Mouse (Mus musculus): ENCODE data around the gene Hist1h2aa.

The Hist1h2aa gene

DNA sequence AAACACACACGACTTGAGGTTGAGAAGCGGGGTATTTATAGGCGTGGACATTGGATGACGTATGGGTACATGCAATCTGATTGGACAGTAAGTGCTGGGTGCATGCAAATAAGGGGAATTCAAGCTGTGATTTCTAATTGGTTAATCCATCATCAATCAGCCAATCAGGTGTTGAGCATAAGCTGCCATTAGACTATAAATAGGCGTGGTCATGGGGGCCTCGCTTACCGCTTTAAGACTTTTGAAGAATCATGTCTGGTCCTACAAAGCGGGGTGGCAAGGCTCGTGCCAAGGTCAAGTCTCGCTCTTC, at the start of gene Hist1h2aa:
Hist1h2aa (plus strand) TSS at position 252 of the 310 bp plus-strand sequence.
- no peak for DNase-seq (ENCODE audit: low spot score in 2 of 2)

DNA sequence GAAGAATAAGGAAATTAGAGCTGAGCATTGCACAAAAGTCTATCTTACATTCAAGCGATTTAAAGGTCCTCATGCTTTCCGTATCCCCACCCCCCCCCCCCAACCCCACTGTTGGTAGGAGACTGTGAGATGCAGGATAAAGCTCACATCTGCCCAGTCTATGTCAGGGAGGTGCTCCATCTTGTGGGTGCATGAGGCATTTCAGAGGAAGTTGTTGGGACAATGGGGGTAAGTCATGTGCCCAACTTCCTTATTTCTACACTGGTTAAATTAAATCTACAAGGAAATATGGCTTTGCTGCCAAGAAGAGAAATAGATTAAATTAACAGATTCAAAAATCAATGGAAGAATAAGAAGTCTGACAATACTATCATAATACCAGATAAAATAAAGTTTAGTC, 48.7 kb upstream of the Hist1h2aa start:
- DNase-seq (ENCODE audit: low spot score in 2 of 2), result peak in 1 of 2 experiments; percentile 34

DNA sequence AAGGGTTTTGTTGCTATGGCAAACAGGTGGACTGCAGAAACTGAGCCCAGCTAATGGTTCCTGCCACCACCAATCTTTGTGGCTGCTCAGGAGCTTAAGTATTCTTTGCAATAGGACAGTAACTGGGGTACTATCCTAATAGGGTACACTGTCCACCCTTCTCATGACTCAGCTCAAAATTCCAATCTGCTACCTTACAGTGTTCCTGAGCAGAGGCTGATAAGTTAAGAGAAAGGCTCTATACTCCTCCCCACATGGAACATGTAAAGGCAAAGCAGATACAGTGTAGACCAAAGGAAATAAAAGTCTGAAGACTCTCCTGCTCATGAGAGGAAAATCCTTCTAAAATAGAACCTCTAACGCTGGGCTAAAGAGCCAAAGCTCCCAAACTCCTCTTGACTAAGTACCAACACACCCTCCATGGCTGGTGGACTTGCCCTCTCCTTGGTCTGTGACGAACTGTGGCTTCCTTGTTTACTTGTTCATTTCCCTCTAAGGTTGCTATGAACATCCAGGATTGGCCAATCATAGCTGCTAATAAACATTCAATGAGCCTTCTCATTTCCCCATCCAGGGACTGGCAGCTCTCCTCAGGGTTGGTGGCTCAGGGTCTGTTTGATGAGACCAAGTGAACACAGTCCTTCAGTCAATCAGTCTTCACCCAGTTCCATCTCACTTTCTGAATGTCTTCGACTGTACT, 47.1 kb upstream of the Hist1h2aa start:
- no peak for DNase-seq (ENCODE audit: low spot score in 2 of 2)

DNA sequence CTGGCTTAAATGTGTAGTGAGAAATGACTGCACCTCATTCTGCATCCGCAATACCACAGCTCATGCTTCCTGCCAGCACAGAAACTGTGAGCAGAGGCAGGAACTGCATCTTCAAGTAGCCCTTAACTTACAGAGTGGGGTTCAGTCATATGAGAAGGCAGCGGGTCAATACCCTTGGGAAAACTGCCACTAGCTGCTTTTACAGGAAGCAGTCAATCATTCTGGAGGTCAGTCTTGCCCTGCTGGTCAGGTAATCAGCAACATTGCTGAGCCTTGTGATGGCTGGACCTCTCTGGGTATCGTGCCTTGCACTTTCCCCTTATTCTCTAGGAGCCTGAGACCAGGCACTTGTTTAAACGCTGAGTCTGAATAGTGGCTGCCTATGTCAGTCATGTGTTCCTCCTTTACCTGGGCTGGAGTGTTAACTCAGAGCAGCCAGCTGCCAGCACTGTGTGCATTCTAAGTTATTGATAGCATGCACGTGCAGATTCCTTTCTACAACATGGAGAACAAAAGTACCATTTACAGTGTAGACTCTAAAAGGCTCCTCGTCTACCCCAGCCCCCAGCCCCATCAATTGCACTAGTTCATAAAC, 45.2 kb upstream of the Hist1h2aa start:
- DNase-seq (ENCODE audit: low spot score in 2 of 2), result no peak

DNA sequence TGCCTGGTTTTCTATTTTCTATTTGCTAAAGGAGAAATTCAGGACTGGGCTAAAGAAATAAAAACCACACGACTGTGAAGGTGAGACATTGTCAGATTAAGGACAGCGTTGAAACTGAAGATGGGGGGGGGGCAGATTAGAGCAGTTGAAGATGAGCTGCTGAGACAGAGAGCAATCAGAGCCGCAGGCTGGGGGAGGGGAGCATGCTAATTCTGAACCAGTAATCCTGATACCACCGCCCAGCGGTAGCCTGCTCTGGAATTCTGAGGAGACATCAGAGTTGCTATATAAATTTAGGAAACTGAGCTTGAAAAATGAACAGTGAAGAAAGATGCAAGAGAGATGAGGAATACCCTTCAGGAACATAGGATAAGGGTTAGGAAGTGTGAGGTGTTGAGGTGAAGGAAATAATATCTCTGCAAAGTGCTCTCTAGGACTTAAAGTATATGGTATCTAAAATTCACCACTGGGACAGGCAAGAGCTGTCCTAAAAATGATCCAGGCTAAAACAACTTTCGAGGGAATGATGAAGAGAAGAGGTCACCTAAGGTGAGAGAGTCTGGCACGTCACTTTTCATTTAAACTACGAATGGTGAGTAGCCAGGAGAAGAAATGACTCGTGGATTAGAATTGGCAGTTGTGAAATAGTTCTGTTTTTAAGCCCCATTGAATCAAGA, 41.5 kb upstream of the Hist1h2aa start:
- no peak for DNase-seq (ENCODE audit: low spot score in 2 of 2)

DNA sequence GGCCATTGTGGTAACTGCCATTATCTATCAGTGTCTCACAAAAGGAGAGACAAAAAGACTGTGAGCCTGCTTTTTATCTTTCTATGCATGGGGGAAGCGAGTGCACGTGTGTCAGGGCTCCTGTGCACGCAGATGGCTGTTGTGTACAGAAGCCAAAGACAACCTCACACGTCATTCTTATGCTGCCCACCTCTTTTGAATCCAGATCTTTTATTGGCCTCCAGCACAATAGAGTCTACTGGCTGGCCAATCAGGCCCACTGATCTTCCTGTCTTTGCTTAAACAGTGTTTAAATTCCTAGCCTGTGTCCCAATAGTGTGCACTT, 41.0 kb upstream of the Hist1h2aa start:
- DNase-seq (ENCODE audit: low spot score in 2 of 2), result no peak

DNA sequence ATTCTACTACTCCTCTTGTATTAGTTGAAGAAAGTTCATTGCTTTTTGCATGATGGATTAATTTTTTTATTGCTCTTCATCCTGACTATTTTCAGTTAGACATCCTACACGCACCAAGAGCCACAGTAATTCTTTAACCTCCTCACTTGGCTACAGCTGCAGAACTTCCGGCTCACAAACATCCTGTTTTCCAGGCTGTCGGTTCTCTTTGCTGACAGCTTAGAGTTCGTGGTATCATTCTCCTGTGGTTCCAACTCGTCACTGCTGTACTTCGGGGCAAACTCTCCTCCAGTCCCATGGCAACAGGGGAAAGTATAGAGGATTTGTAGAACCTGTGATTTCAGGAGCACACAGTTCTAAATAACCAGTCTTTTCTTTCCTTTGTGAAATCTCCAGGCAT, 36.0 kb upstream of the Hist1h2aa start:
- no peak for DNase-seq (ENCODE audit: low spot score in 2 of 2)

DNA sequence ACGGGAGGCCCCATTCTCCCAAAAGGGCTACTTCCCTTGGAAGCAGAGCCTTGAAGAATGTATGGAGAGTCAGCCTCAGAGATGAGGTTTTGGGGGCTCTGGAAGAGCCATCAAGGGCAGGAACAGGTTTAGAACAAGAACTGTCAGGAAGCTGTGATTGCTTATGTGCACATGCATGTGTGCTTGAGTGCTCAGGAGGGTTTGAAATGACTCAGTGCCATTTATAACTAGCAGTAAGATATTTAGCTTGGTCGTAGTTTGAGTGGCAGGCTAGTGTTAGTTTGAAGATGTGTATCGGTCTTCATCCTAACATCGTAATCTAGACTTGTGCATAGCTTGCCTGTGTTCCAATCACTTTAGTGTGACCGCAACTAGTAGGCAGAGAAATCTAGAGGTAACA, 27.4 kb upstream of the Hist1h2aa start:
- DNase-seq (ENCODE audit: low spot score in 2 of 2), result no peak

DNA sequence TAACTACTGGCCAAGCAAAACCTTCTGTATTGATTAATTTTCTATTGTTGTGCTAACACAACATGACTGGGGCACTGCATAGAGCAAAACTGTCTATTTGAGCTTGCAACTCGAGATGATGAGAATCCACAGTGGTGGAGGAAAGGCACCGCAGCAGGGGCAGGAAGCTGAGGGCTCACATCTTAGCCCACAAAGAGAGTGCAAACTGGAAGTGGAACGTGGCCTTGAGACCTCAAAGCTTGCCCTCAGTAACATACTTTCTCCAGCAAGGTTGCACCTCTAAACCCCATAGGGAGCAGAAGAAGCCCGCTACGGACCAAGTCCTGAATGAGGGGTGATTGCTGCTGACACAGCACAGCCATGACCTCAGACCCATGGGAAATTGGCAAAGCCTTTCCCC, 24.1 kb upstream of the Hist1h2aa start:
- no peak for DNase-seq (ENCODE audit: low spot score in 2 of 2)

DNA sequence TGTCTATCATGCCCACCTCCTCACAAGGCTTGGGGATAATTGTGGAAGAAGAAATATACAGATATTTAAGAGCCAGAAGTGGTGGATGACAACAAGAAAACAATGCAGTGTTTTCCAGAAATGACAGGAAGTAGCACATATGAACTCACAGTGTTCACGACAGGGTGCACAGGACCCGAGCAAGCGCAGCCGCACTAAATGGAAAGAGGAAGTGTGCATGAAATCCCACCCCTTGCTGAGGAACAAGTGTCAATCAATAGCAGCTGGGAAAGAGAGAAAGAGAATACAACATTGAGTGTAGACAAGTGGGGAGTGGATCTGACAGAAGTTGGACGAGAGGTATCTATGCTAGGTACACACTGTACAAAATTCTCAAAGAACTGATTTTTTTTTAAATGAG, 22.9 kb upstream of the Hist1h2aa start:
- peak in 1 of 2 experiments; percentile 12 for DNase-seq (ENCODE audit: low spot score in 2 of 2)

DNA sequence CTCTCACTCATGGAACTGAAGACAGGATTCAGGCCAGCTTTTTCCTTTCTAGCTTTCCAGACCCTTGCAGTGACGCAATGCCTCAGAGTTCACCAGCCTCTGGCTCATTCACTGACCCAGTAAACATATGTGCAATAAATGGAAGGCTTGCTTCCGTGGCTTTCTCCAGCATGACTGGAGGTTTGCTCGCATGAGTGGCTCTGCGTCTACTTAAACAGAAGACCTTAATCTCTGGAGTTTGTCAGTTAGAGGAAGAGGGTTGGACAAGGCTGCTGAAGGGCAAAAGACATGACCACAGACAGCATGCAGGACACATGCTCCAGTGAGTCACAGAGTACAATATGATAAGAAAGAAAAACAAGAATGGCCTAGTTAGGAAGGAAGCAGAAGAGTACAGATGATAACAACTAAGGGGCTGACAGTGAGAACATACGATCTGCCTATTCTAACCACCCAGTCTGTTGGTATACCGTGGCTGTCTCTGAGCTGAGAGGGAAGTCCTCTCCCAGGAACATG, 20.4 kb upstream of the Hist1h2aa start:
- peak in 1 of 2 experiments; percentile 34 for DNase-seq (ENCODE audit: low spot score in 2 of 2)

DNA sequence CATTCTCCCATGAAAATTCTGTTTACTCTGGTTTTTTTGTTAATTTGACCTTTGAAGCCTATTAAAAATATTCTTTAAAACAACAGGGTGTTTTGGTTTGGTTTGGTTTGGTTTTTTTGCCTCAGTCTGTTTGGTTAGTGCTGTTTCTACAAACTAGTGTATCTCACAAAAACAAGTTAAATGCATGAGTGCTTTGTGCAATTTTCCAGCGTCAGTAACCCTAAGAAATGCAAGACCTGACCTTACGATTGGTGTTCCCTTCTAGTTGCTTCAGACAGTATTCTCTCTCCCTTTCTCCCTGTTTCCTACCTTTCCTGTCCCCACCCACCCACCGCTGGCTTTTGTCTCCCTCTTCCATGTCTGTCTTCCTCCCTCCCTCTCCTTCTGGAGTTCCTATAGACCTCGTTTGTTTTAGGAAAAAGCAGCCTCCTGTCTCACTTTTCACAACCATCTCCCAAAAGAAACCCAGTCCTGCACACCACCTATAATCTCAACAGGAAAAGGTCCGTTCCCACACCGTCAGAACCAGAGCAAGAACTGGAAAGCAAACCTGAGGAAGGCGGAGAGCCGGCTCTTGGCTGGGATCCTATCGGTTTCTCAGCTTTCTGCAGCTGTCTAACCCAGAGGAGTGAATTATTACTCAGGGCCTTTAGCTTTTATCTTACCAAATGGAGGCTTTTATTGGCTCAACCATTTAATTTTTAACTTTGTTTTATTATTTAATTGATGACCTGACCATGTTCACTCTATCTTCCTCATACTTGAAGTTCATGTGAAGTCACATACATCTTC, 19.7 kb upstream of the Hist1h2aa start, which contains the start of gene Slc17a4:
Slc17a4 (minus strand) TSS at position 634 of the 792 bp plus-strand sequence.
- no peak for DNase-seq (ENCODE audit: low spot score in 2 of 2)

DNA sequence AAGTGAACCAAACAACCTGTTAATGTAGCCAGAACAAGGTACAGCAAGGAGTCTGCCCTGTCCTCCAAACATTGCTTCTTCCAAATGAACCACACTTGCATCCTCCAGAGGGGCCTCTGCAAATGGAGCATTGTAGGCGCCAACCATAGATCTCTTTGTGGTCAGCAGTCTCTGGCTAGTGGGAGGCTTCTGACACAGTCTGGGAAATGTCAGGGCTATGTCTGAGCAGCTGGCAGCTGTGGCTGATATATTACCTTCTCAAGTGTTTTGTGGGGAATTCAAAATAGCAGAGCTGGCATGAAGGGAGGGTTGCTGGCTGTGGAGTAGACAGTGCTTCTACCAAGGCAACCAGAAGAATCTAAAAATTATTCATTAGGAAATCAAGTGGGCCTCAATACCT, 18.1 kb upstream of the Hist1h2aa start:
- DNase-seq (ENCODE audit: low spot score in 2 of 2), result no peak

DNA sequence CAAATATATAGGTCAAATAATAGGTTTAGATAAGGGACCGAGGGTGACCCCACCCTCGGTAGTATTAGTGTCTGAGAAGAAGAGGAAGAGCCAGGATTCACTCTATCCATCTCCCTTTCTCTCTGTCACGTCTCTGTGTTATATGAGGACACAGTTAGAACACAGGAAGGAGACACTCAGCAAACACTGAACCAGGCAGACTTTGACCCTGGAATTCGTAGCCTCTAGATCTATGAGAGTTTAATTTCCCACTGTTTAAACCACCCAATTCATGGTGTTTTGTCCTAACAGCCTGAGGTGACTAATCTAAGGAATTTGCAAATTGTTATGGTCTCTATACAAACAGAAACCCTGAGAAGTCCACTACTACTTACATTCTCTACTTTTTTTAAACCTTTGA, 16.6 kb upstream of the Hist1h2aa start:
- DNase-seq (ENCODE audit: low spot score in 2 of 2), result no peak

DNA sequence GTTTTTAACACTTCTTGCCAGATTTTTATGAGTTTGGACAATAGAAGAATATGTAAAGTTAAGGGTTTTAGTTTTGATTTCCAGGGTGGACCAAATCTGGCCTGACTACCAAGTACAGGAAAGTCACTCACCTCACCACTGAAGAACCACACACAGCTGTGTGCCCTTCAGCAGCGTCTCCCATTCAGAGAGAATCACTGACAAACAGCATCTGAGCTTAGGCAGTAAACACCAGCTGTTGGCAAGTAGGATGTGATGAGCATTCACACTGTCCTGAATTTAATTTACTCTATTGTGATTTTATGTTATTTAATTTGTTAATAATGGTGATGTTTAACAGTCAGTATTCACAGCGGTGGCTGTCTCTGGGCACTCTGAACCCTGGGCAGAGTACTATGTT, 8.5 kb upstream of the Hist1h2aa start:
- no peak for DNase-seq (ENCODE audit: low spot score in 2 of 2)

DNA sequence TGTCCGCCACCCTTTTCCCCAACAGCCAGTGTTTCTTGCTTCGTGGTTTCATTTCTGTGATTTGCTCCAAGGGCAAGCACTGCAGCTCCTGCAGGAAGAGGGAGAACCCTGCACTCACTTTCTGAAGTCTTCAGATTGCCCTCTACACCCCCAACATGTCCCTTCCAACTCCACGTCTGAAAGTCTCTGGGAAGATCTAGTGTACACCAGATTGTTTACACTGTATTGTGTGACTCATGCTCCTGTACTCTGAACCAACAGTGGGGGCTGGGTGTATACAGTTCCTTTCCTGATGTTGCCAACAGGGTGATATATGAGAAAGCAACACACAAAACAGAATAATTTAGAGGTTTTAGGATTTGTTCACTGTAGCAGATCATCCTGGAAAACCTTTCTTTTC, 5.6 kb upstream of the Hist1h2aa start:
- DNase-seq (ENCODE audit: low spot score in 2 of 2), result no peak

DNA sequence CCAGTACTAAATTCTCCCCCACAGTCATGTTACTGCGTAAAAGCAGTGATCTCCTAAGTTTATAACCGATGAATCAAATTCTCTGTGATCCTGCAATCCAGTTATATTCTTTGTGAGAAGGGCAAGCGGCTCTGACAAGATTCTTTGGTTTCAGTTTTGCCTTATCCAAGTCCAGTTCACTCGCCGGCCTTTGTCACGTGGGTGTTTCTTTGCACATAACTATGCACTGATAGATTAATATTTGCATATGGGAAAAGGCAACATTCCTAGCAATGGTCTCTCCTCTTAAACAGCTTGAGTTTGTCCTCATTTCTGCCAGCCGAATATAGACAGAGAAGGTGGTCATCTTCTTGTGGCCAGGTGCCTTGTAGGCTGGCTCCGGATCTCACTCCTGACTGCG, 3.8 kb upstream of the Hist1h2aa start:
- no peak for DNase-seq (ENCODE audit: low spot score in 2 of 2)

DNA sequence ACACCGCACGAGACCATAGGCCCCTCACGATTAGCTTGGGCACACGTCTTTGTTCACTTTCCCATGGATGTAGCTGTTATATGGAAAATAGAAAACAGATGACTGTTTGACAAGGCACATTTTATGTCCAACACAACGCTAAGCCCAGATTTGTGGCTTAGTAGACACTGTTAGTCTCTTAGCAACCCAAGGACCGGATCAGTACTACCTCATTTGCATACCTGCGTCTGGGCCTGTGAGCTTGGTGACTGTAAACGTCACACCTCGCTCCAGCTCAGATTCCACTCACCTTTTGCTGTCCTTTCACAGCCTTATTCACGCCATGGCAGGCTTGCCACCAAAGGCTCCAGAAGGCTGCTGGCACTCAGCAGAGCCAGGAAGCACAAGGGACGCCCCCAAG, 3.4 kb upstream of the Hist1h2aa start:
- DNase-seq (ENCODE audit: low spot score in 2 of 2), result no peak

DNA sequence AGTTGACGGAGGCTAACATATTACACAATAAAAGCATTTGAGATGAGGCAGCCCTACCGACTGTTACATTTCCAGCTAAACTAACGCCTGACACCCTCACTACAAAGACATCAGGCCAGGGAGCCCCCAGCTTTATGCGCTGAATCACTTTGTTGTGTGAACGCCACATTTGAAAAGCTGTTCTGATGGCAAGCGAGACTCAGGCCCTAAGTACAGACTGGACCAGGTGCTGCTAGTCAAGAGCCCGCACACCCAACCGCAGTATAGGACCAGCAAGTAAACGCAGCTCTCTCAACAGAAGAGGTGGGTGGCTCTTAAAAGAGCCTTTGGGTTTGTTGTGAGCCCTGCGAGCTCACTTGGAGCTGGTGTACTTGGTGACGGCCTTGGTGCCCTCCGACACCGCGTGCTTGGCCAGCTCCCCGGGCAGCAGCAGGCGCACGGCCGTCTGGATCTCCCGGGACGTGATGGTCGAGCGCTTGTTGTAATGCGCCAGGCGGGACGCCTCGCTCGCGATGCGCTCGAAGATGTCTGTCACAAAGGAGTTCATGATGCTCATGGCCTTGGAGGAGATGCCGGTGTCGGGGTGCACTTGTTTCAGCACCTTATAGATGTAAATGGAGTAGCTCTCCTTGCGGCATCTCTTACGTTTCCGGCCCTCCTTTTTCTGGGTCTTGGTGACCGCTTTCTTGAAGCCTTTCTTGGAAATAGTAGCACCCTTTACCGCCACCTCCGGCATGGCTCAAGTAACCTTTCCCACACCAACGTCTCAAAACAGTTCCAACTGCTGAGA, 646 bp upstream of the Hist1h2aa start, which contains the start of gene Hist1h2ba:
Hist1h2ba (minus strand) TSS at position 736 of the 790 bp plus-strand sequence.
- no peak for DNase-seq (ENCODE audit: low spot score in 2 of 2)

DNA sequence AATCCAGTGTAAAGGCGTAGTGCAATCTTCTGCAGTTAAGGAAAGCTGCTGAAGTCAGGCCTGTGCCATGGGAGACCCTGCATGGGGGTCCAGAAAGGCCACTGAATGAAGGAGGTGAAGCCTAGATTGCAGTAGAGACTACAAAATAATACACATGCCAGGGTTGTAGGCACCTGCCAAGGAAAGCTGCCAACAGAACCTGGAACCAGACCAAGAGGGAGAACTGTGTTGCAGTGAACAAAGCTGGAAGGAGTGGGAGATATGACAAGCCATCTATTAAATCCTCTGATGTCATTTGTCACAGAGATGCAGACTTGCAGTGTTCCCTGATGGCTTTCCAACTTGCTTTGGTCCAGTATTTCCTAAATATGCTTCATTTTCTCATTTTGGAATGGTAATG, 4.4 kb downstream of the Hist1h2aa start:
- no peak for DNase-seq (ENCODE audit: low spot score in 2 of 2)

DNA sequence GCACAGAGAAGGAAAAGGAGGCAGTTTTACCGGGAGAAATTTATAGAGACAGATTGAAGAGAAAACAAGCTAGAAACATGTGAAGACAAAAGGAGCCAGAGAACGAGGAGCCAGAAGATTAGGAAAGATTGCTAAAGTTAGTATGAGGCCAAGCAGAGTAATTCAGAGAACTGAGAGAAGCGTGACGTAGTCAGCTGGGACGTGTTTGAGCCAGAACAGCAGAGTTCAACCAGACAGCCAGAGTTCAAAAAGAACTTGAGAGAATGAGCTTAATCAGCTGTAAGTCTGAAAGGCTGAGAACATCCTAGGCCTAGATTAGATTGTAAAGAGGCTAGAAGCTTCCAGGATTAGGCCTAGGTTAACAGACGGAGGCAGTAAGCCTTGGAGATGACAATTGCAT, 6.0 kb downstream of the Hist1h2aa start:
- DNase-seq (ENCODE audit: low spot score in 2 of 2), result no peak
